Mouse (Mus musculus): ENCODE results near the gene Fam208b. TPM values are rescaled to one million over a fixed set of nuclear protein-coding genes. Genes with fewer than 3 reads are reported as not detected.

Gene Fam208b
- polyA plus RNA-seq, 1 experiment from 2014 or later = 5.1 TPM

- no peak overlapping the region for H3K4me3 ChIP-seq (ENCODE audit: low read depth, low read length)
- no peak overlapping the region for H3K9ac ChIP-seq (ENCODE audit: low read length)
- H3K9me3 ChIP-seq (ENCODE audit: control insufficient read depth, low read length) = no peaks in the 10 kb centered on the region
- H3K27ac ChIP-seq (replicated peaks) = peak overlapping the region; percentile 86
- TF ChIP-seq EP300 (optimal IDR thresholded peaks at IDR 0.05) (no peak), CTCF (IDR thresholded peaks at IDR 0.05; ENCODE audit: low read depth) (no peak)
- no peaks in the 10 kb centered on the region for H3K27me3 ChIP-seq (ENCODE audit: control insufficient read depth, insufficient read depth, low read length)
- ATAC-seq (ENCODE audit: low FRiP score, low TSS enrichment) = peak; percentile 77
- no peak overlapping the region for H3K4me2 ChIP-seq (replicated peaks; ENCODE audit: low read depth)
- peaks cover 7% of the 10 kb centered on the region; the same call in 1 of the 2 replicates for H3K36me3 ChIP-seq (ENCODE audit: control insufficient read depth, insufficient read depth, low read length)
- 56% methylated on average over 3 of the region's 3 CpGs for WGBS
- no peaks in the 10 kb centered on the region for H3K4me1 ChIP-seq (replicated peaks; ENCODE audit: control insufficient read depth, insufficient read depth)
- peak; percentile 51 for DNase-seq (ENCODE audit: low spot score)
Observed at GRCm38 (mm10) chr13:3645919-3646318, 35.0 kb upstream of the Fam208b start.

GRCm38 (mm10) chr13:3644871-3645270 is 34.0 kb upstream of the Fam208b start:
- no peak overlapping the region for H3K4me2 ChIP-seq (replicated peaks; ENCODE audit: low read depth)
- no peaks in the 10 kb centered on the region; the same call in 1 of the 2 replicates for H3K36me3 ChIP-seq (ENCODE audit: control insufficient read depth, insufficient read depth, low read length)
- peak overlapping the region; percentile 86 for H3K27ac ChIP-seq (replicated peaks)
- H3K4me1 ChIP-seq (replicated peaks; ENCODE audit: control insufficient read depth, insufficient read depth) = no peaks in the 10 kb centered on the region
- DNase-seq (ENCODE audit: low spot score) (peak; percentile 65), ATAC-seq (ENCODE audit: low FRiP score, low TSS enrichment) (peak; percentile 79)
- H3K27me3 ChIP-seq (ENCODE audit: control insufficient read depth, insufficient read depth, low read length) = no peaks in the 10 kb centered on the region
- H3K9me3 ChIP-seq (ENCODE audit: control insufficient read depth, low read length) = no peaks in the 10 kb centered on the region
- no peak overlapping the region for H3K9ac ChIP-seq (ENCODE audit: low read length)
- no peak for TF ChIP-seq CTCF (IDR thresholded peaks at IDR 0.05; ENCODE audit: low read depth)
- no peak for TF ChIP-seq EP300 (optimal IDR thresholded peaks at IDR 0.05)
- H3K4me3 ChIP-seq (ENCODE audit: low read depth, low read length) = no peak overlapping the region
- 52% methylated on average over 5 of the region's 5 CpGs for WGBS

GRCm38 (mm10) chr13:3642538-3642937 is 31.6 kb upstream of the Fam208b start:
- H3K27ac ChIP-seq (replicated peaks) = peak overlapping the region; percentile 73
- DNase-seq (ENCODE audit: low spot score) = peak; percentile 63
- WGBS = 67% methylated on average over 5 of the region's 5 CpGs
- no peak overlapping the region for H3K4me3 ChIP-seq (ENCODE audit: low read depth, low read length)
- TF ChIP-seq CTCF (IDR thresholded peaks at IDR 0.05; ENCODE audit: low read depth) (no peak), EP300 (optimal IDR thresholded peaks at IDR 0.05) (no peak)
- no peaks in the 10 kb centered on the region for H3K9me3 ChIP-seq (ENCODE audit: control insufficient read depth, low read length)
- no peaks in the 10 kb centered on the region for H3K4me1 ChIP-seq (replicated peaks; ENCODE audit: control insufficient read depth, insufficient read depth)
- ATAC-seq (ENCODE audit: low FRiP score, low TSS enrichment) = peak; percentile 75
- H3K27me3 ChIP-seq (ENCODE audit: control insufficient read depth, insufficient read depth, low read length) = no peaks in the 10 kb centered on the region
- H3K36me3 ChIP-seq (ENCODE audit: control insufficient read depth, insufficient read depth, low read length) = no peaks in the 10 kb centered on the region
- H3K9ac ChIP-seq (ENCODE audit: low read length) = no peak overlapping the region
- H3K4me2 ChIP-seq (replicated peaks; ENCODE audit: low read depth) = no peak overlapping the region

- H3K9me3 ChIP-seq (ENCODE audit: control insufficient read depth, low read length) = no peaks in the 10 kb centered on the region
- TF ChIP-seq EP300 (optimal IDR thresholded peaks at IDR 0.05) = no peak
- peak; percentile 74 for TF ChIP-seq CTCF (IDR thresholded peaks at IDR 0.05; ENCODE audit: low read depth)
- no peaks in the 10 kb centered on the region for H3K36me3 ChIP-seq (ENCODE audit: control insufficient read depth, insufficient read depth, low read length)
- H3K4me3 ChIP-seq (ENCODE audit: low read depth, low read length) = no peak overlapping the region
- H3K4me1 ChIP-seq (replicated peaks; ENCODE audit: control insufficient read depth, insufficient read depth) = no peaks in the 10 kb centered on the region
- H3K27ac ChIP-seq (replicated peaks) = peak overlapping the region; percentile 73
- DNase-seq (ENCODE audit: low spot score) (peak; percentile 83), ATAC-seq (ENCODE audit: low FRiP score, low TSS enrichment) (peak; percentile 82)
- 61% methylated on average over 9 of the region's 9 CpGs for WGBS
- no peak overlapping the region for H3K9ac ChIP-seq (ENCODE audit: low read length)
- no peak overlapping the region for H3K4me2 ChIP-seq (replicated peaks; ENCODE audit: low read depth)
- H3K27me3 ChIP-seq (ENCODE audit: control insufficient read depth, insufficient read depth, low read length) = no peaks in the 10 kb centered on the region
Observed at GRCm38 (mm10) chr13:3642049-3642448, 31.1 kb upstream of the Fam208b start.

- DNase-seq (ENCODE audit: low spot score) = peak; percentile 85
- WGBS = 38% methylated on average over 11 of the region's 11 CpGs
- Histone ChIP-seq H3K27me3 (ENCODE audit: control insufficient read depth, insufficient read depth, low read length) (no peaks in the 10 kb centered on the region), H3K4me3 (ENCODE audit: low read depth, low read length) (peak overlapping the region; percentile 10; the same call in 1 of the 2 replicates), H3K4me2 (replicated peaks; ENCODE audit: low read depth) (no peak overlapping the region; the same call in 1 of the 2 replicates), H3K9ac (ENCODE audit: low read length) (no peak overlapping the region), H3K36me3 (ENCODE audit: control insufficient read depth, insufficient read depth, low read length) (no peaks in the 10 kb centered on the region), H3K4me1 (replicated peaks; ENCODE audit: control insufficient read depth, insufficient read depth) (no peaks in the 10 kb centered on the region), H3K27ac (replicated peaks) (peak overlapping the region; percentile 61; the same call in 1 of the 2 replicates), H3K9me3 (ENCODE audit: control insufficient read depth, low read length) (no peaks in the 10 kb centered on the region)
- ATAC-seq (ENCODE audit: low FRiP score, low TSS enrichment) = peak; percentile 85
- peak; percentile 46 for TF ChIP-seq EP300 (optimal IDR thresholded peaks at IDR 0.05)
- no peak for TF ChIP-seq CTCF (IDR thresholded peaks at IDR 0.05; ENCODE audit: low read depth)
Observed at GRCm38 (mm10) chr13:3636797-3637196, 25.9 kb upstream of the Fam208b start.

GRCm38 (mm10) chr13:3635076-3635475 is 24.2 kb upstream of the Fam208b start:
- Histone ChIP-seq H3K4me1 (replicated peaks; ENCODE audit: control insufficient read depth, insufficient read depth) (no peaks in the 10 kb centered on the region), H3K4me3 (ENCODE audit: low read depth, low read length) (no peak overlapping the region), H3K36me3 (ENCODE audit: control insufficient read depth, insufficient read depth, low read length) (no peaks in the 10 kb centered on the region), H3K27me3 (ENCODE audit: control insufficient read depth, insufficient read depth, low read length) (no peaks in the 10 kb centered on the region), H3K9me3 (ENCODE audit: control insufficient read depth, low read length) (no peaks in the 10 kb centered on the region), H3K27ac (replicated peaks) (no peak overlapping the region), H3K9ac (ENCODE audit: low read length) (no peak overlapping the region), H3K4me2 (replicated peaks; ENCODE audit: low read depth) (no peak overlapping the region)
- DNase-seq (ENCODE audit: low spot score) = no peak
- WGBS = 68% methylated on average over 3 of the region's 3 CpGs
- ATAC-seq (ENCODE audit: low FRiP score, low TSS enrichment) = no peak
- no peak for TF ChIP-seq CTCF (IDR thresholded peaks at IDR 0.05; ENCODE audit: low read depth)

All from stomach, postnatal 0 days (tissue).